Mouse (Mus musculus) cerebellum, adult 2 months (tissue): ENCODE results near the gene Map3k12. TPM values are rescaled to one million over a fixed set of nuclear protein-coding genes. Genes with fewer than 3 reads are reported as not detected.

ENCODE experiments used
- DNase-seq, 2 experiments: peaks; one replicate each; pipeline ENCODE4 v3.0.0; 2021
- H3K27ac ChIP-seq: fragments of 200-500 bp; 2 replicates; pipeline ENCODE4 v1.5.1; 2012; ENCODE audit warnings: low read length, control low read depth, inconsistent platforms; ENCODE audit not compliant: insufficient read depth
- H3K27me3 ChIP-seq: fragments of 200-500 bp; 2 replicates; pipeline ENCODE4 v1.6.1; 2012; ENCODE audit warnings: inconsistent platforms, mild to moderate bottlenecking, low read length, moderate library complexity; ENCODE audit not compliant: control insufficient read depth, insufficient read depth
- H3K4me1 ChIP-seq: fragments of 200-500 bp; 2 replicates; pipeline ENCODE4 v1.6.1; 2011; ENCODE audit warnings: low read length; ENCODE audit not compliant: control insufficient read depth, insufficient read depth
- H3K4me3 ChIP-seq: fragments of 200-500 bp; replicated peaks from 2 replicates; pipeline ENCODE3; 2011; ENCODE audit warnings: mild to moderate bottlenecking, low read depth, low read length, control low read depth; ENCODE audit not compliant: insufficient read depth
- CTCF ChIP-seq: fragments of 200-500 bp; IDR thresholded peaks from 2 replicates; pipeline ENCODE4 v1.5.1; 2011; ENCODE audit warnings: low read depth, mild to moderate bottlenecking, control low read depth, low read length, moderate library complexity, borderline replicate concordance; ENCODE audit not compliant: insufficient read depth
- POLR2A ChIP-seq: fragments of 200-500 bp; IDR thresholded peaks from 2 replicates; pipeline ENCODE4 v1.6.1; 2011; ENCODE audit warnings: low read length, control low read depth, borderline replicate concordance; ENCODE audit not compliant: insufficient read depth
- WGBS: fragments of 180-500 bp; shearing (Covaris S2); methylation state at CpG from one replicate; pipeline ENCODE4 v1.1.7; 2018; 5-methylcytosine and 5-hydroxymethylcytosine counted together
- polyA plus RNA-seq: library from polyadenylated mRNA; depleted of rRNA; stranded (reverse); fragments of >200 nt; gene quantifications from 2 replicates; pipeline ENCODE4 v1.2.3, GENCODE M21; 2012

Gene Map3k12
- polyA plus RNA-seq, 1 experiment = 130 TPM

DNA sequence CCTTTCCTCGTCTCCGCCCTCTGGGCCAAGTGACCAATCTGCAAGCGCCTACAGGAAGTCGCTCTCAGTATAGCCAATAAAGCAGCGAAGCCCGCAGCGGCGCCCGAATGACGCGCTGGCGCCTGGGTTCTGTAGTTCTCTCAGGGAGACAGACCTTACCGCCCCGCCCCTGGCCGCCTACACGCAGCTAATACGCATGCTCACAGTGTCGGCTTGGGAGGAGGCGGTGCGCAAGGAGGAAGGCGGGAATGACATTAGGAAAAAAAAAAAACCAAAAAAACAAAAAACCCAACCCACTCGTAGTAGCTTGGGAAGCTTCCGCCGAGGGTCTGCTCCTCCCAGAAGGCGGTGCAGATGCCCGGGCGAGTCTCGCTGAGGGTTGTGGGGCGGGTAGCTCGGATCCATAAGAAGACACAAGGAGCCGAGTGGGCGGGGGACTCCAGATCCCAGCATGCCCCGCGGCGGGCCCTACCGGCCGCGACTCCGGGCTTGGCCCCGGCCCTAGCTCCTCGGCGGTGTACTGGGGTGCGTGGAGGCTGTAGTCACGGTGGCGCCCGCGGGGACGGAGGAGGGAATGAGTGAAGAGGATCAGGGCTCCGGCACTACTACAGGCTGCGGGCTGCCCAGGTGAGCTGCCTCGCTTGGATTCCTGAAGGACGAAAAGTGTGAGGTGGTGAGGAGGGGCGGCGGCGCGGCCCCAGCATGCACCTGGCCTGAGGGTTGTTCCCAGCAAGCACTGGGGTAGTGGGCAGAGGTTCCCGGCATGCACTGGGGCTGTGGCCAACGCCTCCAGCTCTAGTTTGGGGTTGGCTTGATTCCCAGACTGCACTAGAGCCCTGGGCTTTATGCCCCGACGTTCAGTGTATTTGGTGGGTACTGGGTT is 1.4 kb upstream of the Map3k12 start, which contains the start of gene Tarbp2:
Gene Tarbp2 (plus strand): TSS at position 217 of the 883 bp plus-strand sequence.
- H3K4me1 ChIP-seq = peaks cover 16% of the 10 kb centered on the region
- WGBS = under 1% methylated on average over 60 of the region's 60 CpGs
- H3K4me3 ChIP-seq = peak within 1 kb of the TSS; percentile 92
- H3K27me3 ChIP-seq = no peaks in the 10 kb centered on the region
- peak within 1 kb of the TSS; percentile 99 for H3K27ac ChIP-seq
- DNase-seq = peak; percentile 100
- TF ChIP-seq CTCF (no peak), POLR2A (peak; percentile 44; the same call in 1 of the 2 replicates)

DNA sequence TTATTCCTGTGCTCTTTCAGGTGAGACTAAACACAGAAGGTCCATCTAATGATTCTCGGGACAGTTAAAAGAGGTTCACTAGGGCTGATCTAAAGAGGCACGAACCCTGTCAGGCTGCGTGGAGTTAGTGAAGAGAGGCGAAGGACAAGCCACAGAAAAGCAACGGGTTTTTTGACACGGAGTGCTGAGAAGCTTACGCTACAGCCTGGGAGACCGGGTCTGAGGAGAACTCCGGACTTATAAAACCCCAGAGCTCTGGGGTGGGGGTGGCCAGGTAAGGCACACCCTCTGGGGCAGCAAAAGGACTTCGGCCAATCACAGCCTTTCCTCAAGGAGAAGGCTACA is 739 bp upstream of the Map3k12 start:
- TF ChIP-seq POLR2A = peak; percentile 98
- no peak for TF ChIP-seq CTCF
- 0% methylated on average over 10 of the region's 10 CpGs for WGBS
- Histone ChIP-seq H3K4me1 (peaks cover 23% of the 10 kb centered on the region), H3K27ac (peak overlapping the region; percentile 92), H3K4me3 (peak overlapping the region; percentile 92), H3K27me3 (no peaks in the 10 kb centered on the region)
- DNase-seq = no peak

DNA sequence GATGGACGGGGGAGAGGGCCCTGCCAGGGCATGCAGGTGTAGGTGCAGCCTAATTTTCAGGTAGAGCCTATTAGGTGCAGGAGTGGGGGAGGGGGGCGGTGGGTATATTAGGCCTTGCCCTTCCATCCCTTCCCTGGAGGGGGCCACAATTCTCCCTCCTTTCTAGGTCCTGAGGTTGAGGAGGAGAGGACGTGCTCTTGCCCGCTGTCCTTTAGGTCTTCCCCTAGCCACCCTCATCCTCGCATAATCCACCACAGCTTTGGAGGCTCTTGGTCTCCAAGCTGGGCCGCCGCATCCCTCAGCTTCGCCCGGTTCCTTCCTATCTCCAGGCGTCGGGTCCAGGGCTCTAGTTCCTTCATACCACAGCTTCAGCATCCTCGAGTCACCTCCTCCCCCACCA is 571 bp downstream of the Map3k12 start:
- peak overlapping the region; percentile 92 for H3K4me3 ChIP-seq
- H3K4me1 ChIP-seq = peaks cover 23% of the 10 kb centered on the region; the same call in 1 of the 2 replicates
- WGBS = under 1% methylated on average over 12 of the region's 12 CpGs
- TF ChIP-seq CTCF = 0 out of 2 replicates have a peak, but pooled peaks have one; percentile 1
- no peak for TF ChIP-seq POLR2A
- peak overlapping the region; percentile 69 for H3K27ac ChIP-seq
- DNase-seq = peak in 1 of 2 experiments; percentile 68
- no peaks in the 10 kb centered on the region for H3K27me3 ChIP-seq

DNA sequence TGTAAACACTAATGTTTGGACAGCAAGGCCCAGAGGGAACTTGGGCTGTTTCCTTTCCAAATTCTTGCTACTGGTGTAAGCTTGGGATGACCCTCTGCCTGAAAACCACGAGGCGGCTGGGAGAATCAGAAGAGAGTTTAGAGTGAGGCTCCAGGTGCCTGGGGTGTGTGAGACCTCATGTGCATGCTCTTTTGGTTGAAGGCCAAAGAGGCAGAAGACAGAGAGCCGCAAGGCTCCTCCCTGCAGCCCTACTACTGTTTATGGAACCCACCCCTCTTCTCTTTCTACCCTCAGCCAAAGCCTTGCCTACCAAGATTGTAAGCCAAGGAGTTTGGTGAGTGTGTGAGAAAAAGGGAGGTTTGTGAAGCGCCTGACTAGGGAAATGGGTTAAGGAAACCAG is 1.1 kb downstream of the Map3k12 start:
- Histone ChIP-seq H3K27me3 (no peaks in the 10 kb centered on the region), H3K4me3 (peak overlapping the region; percentile 92), H3K27ac (peak overlapping the region; percentile 69), H3K4me1 (peaks cover 18% of the 10 kb centered on the region; the same call in 1 of the 2 replicates)
- no peak for TF ChIP-seq POLR2A
- no peak for TF ChIP-seq CTCF
- peak in 1 of 2 experiments; percentile 53 for DNase-seq
- WGBS = 2% methylated on average over 4 of the region's 4 CpGs

DNA sequence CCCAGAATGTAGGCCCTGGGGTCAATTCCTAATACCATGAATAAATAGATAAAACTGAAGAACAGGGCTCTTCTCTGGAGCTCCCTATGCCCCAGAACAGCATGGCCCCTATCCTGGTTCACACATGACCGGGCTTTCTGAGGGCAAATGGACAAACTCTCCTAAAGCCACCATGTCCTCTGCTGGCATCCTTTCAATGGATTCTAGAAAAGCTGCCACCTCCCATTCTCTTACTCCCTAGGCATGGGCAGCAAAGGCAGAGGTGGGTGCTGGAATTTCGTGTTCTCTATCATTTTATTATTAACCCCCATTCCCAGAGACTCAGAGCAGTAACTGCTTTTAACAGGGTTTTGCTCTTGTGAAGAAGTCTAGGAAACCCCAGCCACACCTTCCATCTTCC is 1.6 kb downstream of the Map3k12 start:
- Histone ChIP-seq H3K27ac (no peak overlapping the region), H3K4me3 (peak overlapping the region; percentile 92), H3K27me3 (no peaks in the 10 kb centered on the region), H3K4me1 (peaks cover 13% of the 10 kb centered on the region; the same call in 1 of the 2 replicates)
- 28% methylated on average over 2 of the region's 2 CpGs for WGBS
- DNase-seq = peak in 1 of 2 experiments; percentile 23
- TF ChIP-seq CTCF = no peak
- no peak for TF ChIP-seq POLR2A

DNA sequence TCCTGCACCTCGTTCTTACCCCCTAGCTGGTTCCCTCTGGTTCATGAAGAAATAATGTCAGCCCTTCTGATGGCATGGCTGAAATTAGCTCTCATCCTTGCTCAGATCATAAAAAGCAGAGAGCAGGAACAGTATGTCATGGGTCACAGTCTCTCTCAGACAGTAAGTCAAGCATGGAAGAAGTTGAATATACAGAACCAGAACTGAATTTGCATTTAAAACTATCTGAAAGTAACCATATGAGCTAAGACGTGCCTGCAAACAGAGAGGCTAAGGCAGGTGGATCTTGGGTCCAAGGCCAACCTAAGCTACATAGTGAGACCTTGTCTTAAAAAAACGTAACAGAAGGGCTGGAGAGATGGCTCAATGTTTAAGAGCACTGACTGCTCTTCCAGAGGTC is 3.9 kb downstream of the Map3k12 start:
- WGBS = 35% methylated on average over 3 of the region's 3 CpGs
- TF ChIP-seq POLR2A = no peak
- no peak for TF ChIP-seq CTCF
- peaks cover 22% of the 10 kb centered on the region for H3K4me1 ChIP-seq
- no peak overlapping the region for H3K27ac ChIP-seq
- no peak for DNase-seq
- H3K27me3 ChIP-seq = no peaks in the 10 kb centered on the region
- no peak overlapping the region for H3K4me3 ChIP-seq

DNA sequence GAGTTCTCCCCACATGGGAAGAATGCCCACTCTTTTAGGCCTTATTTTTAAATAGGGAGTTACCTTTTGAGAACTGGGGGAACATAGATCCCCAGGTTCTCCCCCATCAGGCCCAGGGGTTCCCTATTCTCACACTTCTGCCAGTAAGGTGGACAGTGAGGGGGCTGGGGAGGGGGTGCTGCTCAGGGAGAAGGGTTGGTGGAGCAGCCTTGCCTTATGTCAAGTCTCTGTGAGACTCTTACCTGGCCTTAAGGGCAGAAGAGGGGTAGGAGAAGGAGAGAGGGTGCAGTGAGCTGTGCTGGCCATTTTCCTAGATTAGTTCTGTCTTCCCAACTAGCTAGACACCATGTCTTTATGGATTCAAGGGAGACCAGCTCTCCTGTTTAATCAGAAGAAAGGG is 4.4 kb downstream of the Map3k12 start:
- no peak for DNase-seq
- Histone ChIP-seq H3K4me3 (no peak overlapping the region), H3K27me3 (no peaks in the 10 kb centered on the region), H3K4me1 (peaks cover 22% of the 10 kb centered on the region), H3K27ac (no peak overlapping the region)
- TF ChIP-seq POLR2A (no peak), CTCF (no peak)

DNA sequence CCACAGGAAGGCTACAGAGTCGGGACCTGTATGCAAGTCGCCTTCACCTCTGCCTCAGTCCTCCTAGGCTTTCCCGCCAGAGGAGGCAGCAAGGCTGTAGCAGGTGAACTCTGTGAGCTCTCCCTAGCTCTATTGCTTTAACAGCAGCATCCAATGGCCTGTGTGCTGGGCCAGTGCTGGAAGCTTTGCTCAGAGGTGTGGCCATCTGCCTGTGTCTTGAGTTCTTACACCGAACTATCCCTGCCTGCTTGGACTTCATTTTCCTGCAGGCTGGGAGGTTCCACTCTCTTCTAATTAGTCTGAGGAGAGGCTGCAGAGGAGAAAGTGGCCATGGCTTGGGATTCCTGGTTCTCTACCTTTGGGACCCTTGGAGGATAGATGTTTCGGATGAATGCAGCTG is 4.9 kb downstream of the Map3k12 start:
- Histone ChIP-seq H3K4me3 (peak overlapping the region; percentile 24), H3K4me1 (peaks cover 22% of the 10 kb centered on the region), H3K27me3 (no peaks in the 10 kb centered on the region), H3K27ac (peak overlapping the region; percentile 70; the same call in 1 of the 2 replicates)
- WGBS = 26% methylated on average over 5 of the region's 5 CpGs
- peak in 1 of 2 experiments; percentile 57 for DNase-seq
- no peak for TF ChIP-seq POLR2A
- TF ChIP-seq CTCF = no peak

DNA sequence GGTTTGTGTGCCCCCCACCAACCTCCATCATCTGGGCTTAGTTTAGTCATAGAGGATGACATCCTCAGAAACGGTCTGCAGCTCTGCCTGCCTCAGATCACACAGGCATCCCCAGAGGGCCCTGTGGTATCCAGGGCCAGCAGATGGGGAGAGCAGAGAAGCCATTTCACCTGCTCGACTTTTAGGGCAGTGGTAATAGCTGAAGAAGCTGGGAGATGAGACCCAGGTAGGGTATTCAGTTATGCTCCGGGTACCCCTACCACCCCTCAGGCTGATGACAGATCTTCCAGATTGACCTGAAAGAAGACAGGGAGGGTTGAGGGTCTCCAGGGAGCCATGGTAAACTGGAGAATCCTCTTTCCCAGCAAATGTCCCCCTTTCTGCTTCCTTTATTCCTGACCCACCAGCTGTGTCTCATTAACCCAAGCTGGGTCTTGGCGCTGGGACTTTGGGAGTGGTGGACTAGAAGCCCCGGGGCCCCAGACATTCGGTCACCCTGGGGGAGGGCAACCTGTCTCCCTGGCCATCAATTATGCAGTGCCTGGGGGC is 5.5 kb downstream of the Map3k12 start:
- TF ChIP-seq POLR2A (no peak), CTCF (no peak)
- DNase-seq = peak; percentile 31 to 43
- Histone ChIP-seq H3K4me3 (peak overlapping the region; percentile 5), H3K4me1 (peaks cover 22% of the 10 kb centered on the region), H3K27ac (peak overlapping the region; percentile 70), H3K27me3 (no peaks in the 10 kb centered on the region)
- 3% methylated on average over 6 of the region's 6 CpGs for WGBS
